8 mouse cellular contexts compared by ENCODE assay signal in the genomic region with DNA sequence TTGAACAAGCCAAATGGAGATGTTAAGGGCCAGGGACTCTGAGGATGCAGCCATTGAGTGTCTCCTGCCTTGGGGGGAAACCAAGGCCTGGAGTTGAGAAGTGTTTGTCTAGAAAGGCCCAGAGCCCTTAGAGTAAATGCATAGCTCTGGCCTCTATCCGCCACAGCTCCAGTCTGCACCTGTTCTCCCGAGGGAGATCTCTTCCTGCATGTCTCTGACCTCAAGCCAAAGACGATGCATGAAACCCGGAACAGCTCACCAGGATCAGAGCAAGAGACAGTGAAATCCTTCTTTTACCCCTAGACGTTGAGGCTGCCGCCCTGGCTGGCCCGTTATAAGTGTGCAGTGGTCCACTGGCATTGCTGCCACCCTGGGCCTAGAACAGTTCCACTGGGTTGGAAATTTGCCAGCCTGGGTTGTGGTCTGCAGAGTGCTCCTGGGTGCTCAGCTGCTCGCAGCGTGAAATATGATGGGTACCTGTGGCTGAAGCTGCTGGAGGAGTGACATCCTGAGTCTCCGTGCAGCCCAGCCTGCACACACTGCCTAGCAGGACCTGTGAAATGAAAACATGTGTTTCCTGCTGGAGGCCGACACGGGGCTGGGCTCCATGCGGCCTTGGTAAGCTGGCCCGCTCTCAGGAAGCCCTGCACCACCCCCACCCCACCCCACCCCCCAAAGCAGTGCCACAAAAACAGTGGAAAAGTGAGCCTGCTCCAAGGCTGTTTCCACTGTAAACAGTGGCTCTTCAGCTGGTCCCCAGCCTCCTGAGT.
DNase-seq lines count a peak whose midpoint lies in the region; ATAC-seq and TF ChIP-seq lines count a peak whose summit lies in the region.

No protein-coding gene starts in this region.

- WGBS in heart, adult 2 months: 28% methylated on average over 14 of the region's 14 CpGs
- 26% methylated on average over 14 of the region's 14 CpGs for WGBS in bone marrow, adult 2 months
- WGBS in heart, embryonic 13.5 days: 60% methylated on average over 14 of the region's 14 CpGs
- 44% methylated on average over 14 of the region's 14 CpGs for WGBS in lung, embryonic 15.5 days

- intact Hi-C loops in heart, adult 2 months (cut with DNase I): loop anchor here (2.0 to 10.0 kb wide), 3 partner anchors 14 to 502 kb away; no protein-coding TSS in a partner anchor
- intact Hi-C loops in heart, postnatal 10 days (cut with DNase I): no loop called here
- intact Hi-C loops in gastrocnemius, postnatal 36 days (cut with DNase I): no loop called here

- H3K79me2 ChIP-seq in heart, adult 2 months (replicated peaks; ENCODE audit: control insufficient read depth, insufficient read depth, low read length): no peaks in the 10 kb centered on the region

- H3K9ac ChIP-seq in heart, adult 2 months (ENCODE audit: low read depth, low read length): no peak overlapping the region
- H3K9ac ChIP-seq in heart, embryonic 13.5 days: 0 out of 2 replicates have a peak overlapping the region, but pooled peaks have one; percentile 33
- H3K9ac ChIP-seq in lung, embryonic 15.5 days: no peak overlapping the region

- no peak for ATAC-seq in heart, embryonic 13.5 days (ENCODE audit: extremely low read depth, insufficient number of reproducible peaks, low FRiP score, low TSS enrichment)
- ATAC-seq in lung, embryonic 15.5 days (ENCODE audit: borderline replicate concordance, extremely low read depth, low FRiP score, low TSS enrichment): peak; percentile 64

- peaks cover 19% of the 10 kb centered on the region for H3K4me1 ChIP-seq in heart, adult 2 months (ENCODE audit: control insufficient read depth, insufficient read depth, low read length)
- H3K4me1 ChIP-seq in bone marrow, adult 2 months (ENCODE audit: control insufficient read depth, insufficient read depth, low read length): peaks cover 9% of the 10 kb centered on the region; the same call in 1 of the 2 replicates
- peaks cover 49% of the 10 kb centered on the region for H3K4me1 ChIP-seq in heart, embryonic 13.5 days
- H3K4me1 ChIP-seq in lung, embryonic 15.5 days: peaks cover 58% of the 10 kb centered on the region

- no peaks in the 10 kb centered on the region for H3K27me3 ChIP-seq in heart, adult 2 months (ENCODE audit: control insufficient read depth, insufficient read depth, low read length)
- H3K27me3 ChIP-seq in heart, embryonic 13.5 days (replicated peaks): no peaks in the 10 kb centered on the region
- H3K27me3 ChIP-seq in lung, embryonic 15.5 days: no peaks in the 10 kb centered on the region

- no peak for TF ChIP-seq CTCF in heart, adult 2 months (IDR thresholded peaks at IDR 0.05)
- TF ChIP-seq CTCF in bone marrow, adult 2 months (IDR thresholded peaks at IDR 0.05; ENCODE audit: control insufficient read depth, insufficient read depth, low read length): no peak

- no peak overlapping the region for H3K4me3 ChIP-seq in heart, adult 2 months
- H3K4me3 ChIP-seq in bone marrow, adult 2 months (replicated peaks; ENCODE audit: control insufficient read depth, low read depth, low read length): no peak overlapping the region
- H3K4me3 ChIP-seq in heart, embryonic 13.5 days: no peak overlapping the region
- no peak overlapping the region for H3K4me3 ChIP-seq in lung, embryonic 15.5 days

- no peak for TF ChIP-seq POLR2A in heart, adult 2 months (IDR thresholded peaks at IDR 0.05; ENCODE audit: insufficient read depth, low read depth, low read length)
- no peak for TF ChIP-seq POLR2A in bone marrow, adult 2 months (IDR thresholded peaks at IDR 0.05; ENCODE audit: borderline replicate concordance, control insufficient read depth, low read depth, low read length)

- H3K36me3 ChIP-seq in heart, adult 2 months (ENCODE audit: control insufficient read depth, insufficient read depth, low read length): no peaks in the 10 kb centered on the region
- peaks cover 58% of the 10 kb centered on the region for H3K36me3 ChIP-seq in heart, embryonic 13.5 days
- peaks cover 8% of the 10 kb centered on the region; the same call in 1 of the 2 replicates for H3K36me3 ChIP-seq in lung, embryonic 15.5 days

- peak overlapping the region; percentile 74 for H3K27ac ChIP-seq in heart, adult 2 months
- peak overlapping the region; percentile 18; the same call in 1 of the 2 replicates for H3K27ac ChIP-seq in bone marrow, adult 2 months (ENCODE audit: control insufficient read depth, insufficient read depth, low read depth, low read length, poor library complexity)
- peak overlapping the region; percentile 73 for H3K27ac ChIP-seq in heart, embryonic 13.5 days (replicated peaks)
- peak overlapping the region; percentile 59 for H3K27ac ChIP-seq in lung, embryonic 15.5 days

- H3K9me3 ChIP-seq in heart, embryonic 13.5 days: no peaks in the 10 kb centered on the region
- no peaks in the 10 kb centered on the region for H3K9me3 ChIP-seq in lung, embryonic 15.5 days

- no peak overlapping the region for H3K4me2 ChIP-seq in heart, embryonic 13.5 days
- H3K4me2 ChIP-seq in lung, embryonic 15.5 days: no peak overlapping the region

- TF ChIP-seq EP300 in heart, adult 2 months (IDR thresholded peaks at IDR 0.05; ENCODE audit: insufficient read depth, low read depth, low read length): 0 out of 2 replicates have a peak, but pooled peaks have one; percentile 39

- DNase-seq in heart, adult 2 months: peak in 1 of 2 experiments; percentile 67
- DNase-seq in heart, postnatal 10 days: no peak
- peak; percentile 51 for DNase-seq in thymus, postnatal 25 days
- no peak for DNase-seq in gastrocnemius, postnatal 36 days
- no peak for DNase-seq in frontal cortex, postnatal 25 days (ENCODE audit: low spot score in 2 of 2)

Comparison
In these comparisons a context has a peak if more than half of its experiments do, and no peak if none do; other contexts are left out.
1. H3K27ac ChIP-seq: peak in every context shown above with its lines; median percentile 74 in heart, adult 2 months; 73 in heart, embryonic 13.5 days; 59 in lung, embryonic 15.5 days; 18 in bone marrow, adult 2 months.